Mouse (Mus musculus) hindbrain, embryonic 14.5 days (tissue): ENCODE measurements at regions not wholly inside any gene's neighbourhood (a gene's known extent, or its start where the extent isn't known, plus 50 kb on each side); places are given as distances from the start of the nearest gene placed in this dataset.

ENCODE experiments used
- ATAC-seq: fragments of 200-750 bp; cut with Nextera tagmentation; 2 replicates; pipeline ENCODE4 v1.8.0; 2017; ENCODE audit warnings: moderate number of reproducible peaks, mild to moderate bottlenecking, moderate TSS enrichment, moderate library complexity; ENCODE audit not compliant: low FRiP score
- DNase-seq: peaks from one replicate; pipeline ENCODE4 v3.0.0-alpha.2; 2015; ENCODE audit warnings: low spot score
- H3K27ac ChIP-seq: fragments of 300-500 bp; sonication (generic); 2 replicates; pipeline ENCODE4 v1.5.1; 2014; ENCODE audit warnings: mild to moderate bottlenecking, moderate library complexity
- H3K27me3 ChIP-seq: fragments of 300-500 bp; sonication (generic); 2 replicates; pipeline ENCODE4 v1.6.1; 2014; ENCODE audit warnings: mild to moderate bottlenecking, low read length, mixed read lengths; ENCODE audit not compliant: control insufficient read depth, insufficient read depth
- H3K36me3 ChIP-seq: fragments of 300-500 bp; sonication (generic); replicated peaks from 2 replicates; pipeline ENCODE4 v1.6.1; 2014; ENCODE audit not compliant: control insufficient read depth, insufficient read depth
- H3K4me1 ChIP-seq: fragments of 300-500 bp; sonication (generic); replicated peaks from 2 replicates; pipeline ENCODE4 v1.6.1; 2014; ENCODE audit warnings: antibody characterized with exemption, low read length, mixed read lengths; ENCODE audit not compliant: control insufficient read depth, insufficient read depth
- H3K4me2 ChIP-seq: fragments of 300-500 bp; sonication (generic); replicated peaks from 2 replicates; pipeline ENCODE4 v1.6.1; 2014; ENCODE audit warnings: mild to moderate bottlenecking, moderate library complexity
- H3K4me3 ChIP-seq: fragments of 300-500 bp; sonication (generic); replicated peaks from 2 replicates; pipeline ENCODE4 v1.5.1; 2014; ENCODE audit warnings: mild to moderate bottlenecking, low read length
- H3K9ac ChIP-seq: fragments of 300-500 bp; sonication (generic); 2 replicates; pipeline ENCODE4 v1.6.1; 2014
- H3K9me3 ChIP-seq: fragments of 300-500 bp; sonication (generic); 2 replicates; pipeline ENCODE4 v1.6.1; 2016; ENCODE audit warnings: low read length; ENCODE audit not compliant: control insufficient read depth
- WGBS: fragments of 180-500 bp; shearing (Covaris S2); extraction: QIAGEN DNeasy Blood & Tissue Kit; methylation state at CpG from one replicate; pipeline ENCODE4 v1.1.7; 2014; 5-methylcytosine and 5-hydroxymethylcytosine counted together

DNA sequence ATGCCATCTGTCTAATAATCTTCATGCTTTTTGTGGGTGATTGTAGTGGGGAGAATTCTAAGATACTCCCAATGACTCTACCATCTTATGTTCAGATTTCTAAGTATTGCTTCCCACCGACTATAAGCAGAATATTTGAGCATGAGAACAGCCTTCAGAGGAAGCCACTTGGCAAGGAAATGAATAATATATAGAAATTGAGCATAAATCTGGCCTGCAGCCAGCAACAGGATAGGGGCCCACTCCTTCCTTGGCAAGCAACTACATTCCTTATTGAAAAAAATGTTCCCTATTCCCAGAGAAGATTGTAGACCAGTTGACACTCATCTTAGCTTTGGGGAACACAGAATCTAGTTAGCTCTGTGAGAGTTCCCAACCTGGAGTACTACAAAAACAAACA lies 591.5 kb upstream of the A1bg start:
- Histone ChIP-seq H3K9me3 (no peaks in the 10 kb centered on the region), H3K36me3 (no peaks in the 10 kb centered on the region), H3K4me3 (no peak overlapping the region), H3K4me1 (no peaks in the 10 kb centered on the region), H3K4me2 (no peak overlapping the region), H3K27ac (no peak overlapping the region), H3K27me3 (no peaks in the 10 kb centered on the region), H3K9ac (no peak overlapping the region)
- DNase-seq = no peak
- WGBS = 66% methylated on average over 1 of the region's 1 CpGs
- ATAC-seq = no peak

DNA sequence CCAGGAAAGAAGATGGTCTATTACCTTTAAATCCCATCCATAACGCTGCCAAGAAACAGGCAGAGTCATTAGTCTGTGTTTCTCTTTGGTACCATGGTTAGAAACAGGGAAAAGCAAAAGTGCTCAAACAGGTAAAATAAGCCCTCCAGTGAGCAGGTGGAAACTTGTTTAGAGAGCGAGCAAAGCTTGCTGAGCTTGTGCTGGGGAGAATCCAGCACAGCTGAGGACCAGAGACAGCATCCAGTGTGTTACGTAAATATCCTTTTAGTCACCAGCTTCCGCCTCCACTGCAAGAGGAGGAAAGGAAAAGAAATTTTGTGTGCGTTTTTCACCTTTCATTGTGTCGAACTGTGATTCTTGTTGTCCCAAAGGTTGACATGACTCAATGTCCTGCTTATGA lies 586.0 kb upstream of the A1bg start:
- no peaks in the 10 kb centered on the region for H3K9me3 ChIP-seq
- no peaks in the 10 kb centered on the region for H3K27me3 ChIP-seq
- H3K4me1 ChIP-seq = no peaks in the 10 kb centered on the region
- no peaks in the 10 kb centered on the region for H3K36me3 ChIP-seq
- H3K4me2 ChIP-seq = no peak overlapping the region
- no peak overlapping the region for H3K27ac ChIP-seq
- 90% methylated on average over 6 of the region's 6 CpGs for WGBS
- ATAC-seq (no peak), DNase-seq (no peak)
- no peak overlapping the region for H3K9ac ChIP-seq
- no peak overlapping the region for H3K4me3 ChIP-seq

DNA sequence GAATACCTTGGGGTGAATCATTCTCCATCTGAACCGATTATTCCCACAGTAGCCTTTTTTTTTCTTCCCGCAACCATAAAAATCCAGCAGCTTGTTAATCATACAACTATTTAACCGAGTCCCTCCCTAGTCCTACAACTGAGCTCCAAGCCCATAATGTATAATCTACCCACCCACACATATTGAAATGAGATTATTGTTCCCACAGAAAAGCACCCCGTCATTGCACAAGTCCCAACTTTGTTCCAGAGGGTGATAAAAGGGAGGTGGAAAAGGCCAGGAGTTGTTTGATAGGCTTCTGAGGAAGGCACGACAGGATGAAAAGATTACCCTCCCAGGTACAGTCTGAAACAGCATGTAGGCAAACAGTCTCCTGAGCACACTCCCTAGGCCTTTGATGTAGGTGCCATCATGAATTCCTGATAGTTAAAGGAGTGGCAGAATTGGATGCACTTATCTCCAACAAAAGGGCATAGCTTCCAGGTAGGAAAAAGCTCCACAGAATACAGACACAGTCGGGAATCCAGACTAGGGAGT lies 583.6 kb upstream of the A1bg start:
- no peaks in the 10 kb centered on the region for H3K9me3 ChIP-seq
- no peaks in the 10 kb centered on the region for H3K36me3 ChIP-seq
- DNase-seq (no peak), ATAC-seq (no peak)
- H3K27ac ChIP-seq = no peak overlapping the region
- 85% methylated on average over 6 of the region's 6 CpGs for WGBS
- no peak overlapping the region for H3K4me2 ChIP-seq
- H3K4me1 ChIP-seq = no peaks in the 10 kb centered on the region
- no peaks in the 10 kb centered on the region for H3K27me3 ChIP-seq
- no peak overlapping the region for H3K9ac ChIP-seq
- H3K4me3 ChIP-seq = no peak overlapping the region

DNA sequence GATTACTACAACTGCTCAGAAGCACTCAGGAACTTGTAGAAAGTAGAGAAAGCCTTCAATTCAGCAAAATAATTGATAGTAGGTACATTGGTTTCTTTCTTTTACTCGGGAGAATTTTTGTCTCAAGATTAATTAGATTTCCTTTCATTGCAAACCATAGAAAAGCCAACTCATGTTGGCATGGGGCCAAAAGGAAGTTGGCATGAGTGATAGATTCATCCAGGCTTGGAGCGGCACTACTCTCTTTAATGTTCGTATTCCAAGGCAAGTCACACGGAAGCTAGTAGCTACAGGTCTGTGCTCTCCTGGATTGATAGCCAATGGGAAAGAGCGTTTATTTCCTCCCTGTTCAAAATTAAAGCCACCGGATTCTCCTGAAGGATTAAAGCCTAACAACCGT lies 580.6 kb upstream of the A1bg start:
- 70% methylated on average over 7 of the region's 7 CpGs for WGBS

DNA sequence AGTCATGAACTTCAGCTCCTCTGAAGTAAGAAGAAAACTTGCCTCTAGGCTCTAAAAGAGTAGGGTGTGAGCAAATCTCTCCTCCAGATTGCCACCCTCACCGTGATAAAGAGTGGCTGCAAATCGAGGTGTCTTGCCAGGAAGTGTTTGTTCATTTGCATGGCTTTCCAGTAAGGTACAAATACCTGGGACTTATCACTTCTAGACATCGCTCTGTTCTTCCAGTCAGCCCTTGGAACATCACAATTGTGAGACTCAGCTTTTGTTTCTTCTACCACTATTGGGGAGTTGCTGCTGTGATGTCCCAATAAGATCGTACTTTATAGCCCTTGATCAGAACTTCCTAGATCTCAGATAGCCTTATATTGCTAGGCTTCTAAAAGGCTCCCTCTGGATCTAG lies 566.9 kb upstream of the A1bg start:
- H3K9ac ChIP-seq = no peak overlapping the region
- 93% methylated on average over 4 of the region's 4 CpGs for WGBS
- H3K36me3 ChIP-seq = no peaks in the 10 kb centered on the region
- H3K27ac ChIP-seq = no peak overlapping the region
- H3K4me1 ChIP-seq = no peaks in the 10 kb centered on the region
- H3K4me3 ChIP-seq = no peak overlapping the region
- H3K4me2 ChIP-seq = no peak overlapping the region
- ATAC-seq = no peak
- no peak for DNase-seq
- no peaks in the 10 kb centered on the region for H3K27me3 ChIP-seq
- no peaks in the 10 kb centered on the region for H3K9me3 ChIP-seq

More for the DNA sequence above, 580.6 kb upstream of the A1bg start:
- H3K36me3 ChIP-seq = no peaks in the 10 kb centered on the region
- H3K4me2 ChIP-seq = no peak overlapping the region
- no peak overlapping the region for H3K9ac ChIP-seq
- H3K4me3 ChIP-seq = no peak overlapping the region
- ATAC-seq (no peak), DNase-seq (no peak)
- no peak overlapping the region for H3K27ac ChIP-seq
- H3K9me3 ChIP-seq = no peaks in the 10 kb centered on the region
- H3K27me3 ChIP-seq = no peaks in the 10 kb centered on the region
- H3K4me1 ChIP-seq = no peaks in the 10 kb centered on the region

DNA sequence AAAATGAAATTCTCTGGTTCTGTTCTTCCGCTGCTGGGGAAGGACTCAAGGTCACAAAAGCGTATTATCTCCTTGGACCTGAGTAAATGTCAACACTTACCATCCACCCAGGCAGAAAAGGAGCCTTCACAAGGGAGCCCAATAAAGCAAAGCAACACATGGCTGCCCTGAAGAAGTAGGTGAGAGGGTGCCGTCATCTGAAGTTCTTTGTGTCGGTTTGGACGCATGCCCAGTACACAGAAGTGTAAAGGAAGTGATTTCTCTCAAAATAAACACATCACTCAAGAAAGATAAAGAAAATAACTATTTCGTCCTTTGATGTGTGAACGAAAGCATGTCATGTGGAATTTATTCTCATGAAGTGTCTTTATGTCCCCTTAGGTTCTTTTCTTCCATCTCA lies 559.0 kb upstream of the A1bg start:
- H3K27ac ChIP-seq = no peak overlapping the region
- H3K9ac ChIP-seq = no peak overlapping the region
- H3K27me3 ChIP-seq = no peaks in the 10 kb centered on the region
- no peak overlapping the region for H3K4me3 ChIP-seq
- no peak overlapping the region for H3K4me2 ChIP-seq
- no peaks in the 10 kb centered on the region for H3K36me3 ChIP-seq
- WGBS = 72% methylated on average over 7 of the region's 7 CpGs
- ATAC-seq = no peak
- DNase-seq = peak; percentile 24
- H3K9me3 ChIP-seq = no peaks in the 10 kb centered on the region
- H3K4me1 ChIP-seq = no peaks in the 10 kb centered on the region

DNA sequence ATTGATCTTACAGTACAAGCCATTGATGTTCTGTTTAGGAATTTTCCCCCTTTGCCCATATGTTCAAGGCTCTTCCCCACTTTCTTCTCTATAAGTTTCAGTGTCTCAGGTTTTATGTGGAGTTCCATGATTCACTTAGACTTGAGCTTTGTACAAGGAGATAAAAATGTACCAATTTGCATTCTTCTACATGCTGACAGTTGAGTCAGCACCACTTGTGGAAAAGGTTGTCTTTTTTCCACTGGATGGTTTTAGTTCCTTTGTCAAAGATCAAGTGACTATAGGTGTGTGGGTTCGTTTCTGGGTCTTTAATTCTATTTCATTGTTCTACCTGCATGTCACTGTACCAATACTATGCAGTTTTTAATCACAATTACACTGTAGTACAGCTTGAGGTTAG lies 551.1 kb upstream of the A1bg start:
- no peak overlapping the region for H3K9ac ChIP-seq
- no peak overlapping the region for H3K4me3 ChIP-seq
- DNase-seq (no peak), ATAC-seq (no peak)
- H3K27ac ChIP-seq = no peak overlapping the region
- no peaks in the 10 kb centered on the region for H3K4me1 ChIP-seq
- no peak overlapping the region for H3K4me2 ChIP-seq
- no peaks in the 10 kb centered on the region for H3K9me3 ChIP-seq
- no peaks in the 10 kb centered on the region for H3K36me3 ChIP-seq
- 65% methylated on average over 1 of the region's 1 CpGs for WGBS
- H3K27me3 ChIP-seq = no peaks in the 10 kb centered on the region

DNA sequence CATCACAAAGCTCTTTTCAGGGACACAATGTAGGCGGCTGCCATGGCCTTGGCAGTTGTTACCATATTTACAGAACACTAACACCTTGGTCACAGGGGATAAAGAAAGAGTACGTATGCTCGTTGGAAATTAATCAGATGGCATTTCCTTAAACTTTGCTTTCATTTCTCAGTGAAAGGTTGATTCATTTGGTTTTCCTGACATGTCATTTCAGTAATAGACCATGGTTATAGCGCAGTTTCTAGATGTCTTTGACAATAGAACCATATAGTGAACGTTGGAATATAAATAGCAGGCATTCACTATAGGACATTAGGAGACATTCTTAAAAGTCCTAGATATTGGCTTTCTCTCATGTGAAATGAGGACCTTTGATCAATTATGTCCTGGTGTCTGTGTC lies 532.2 kb upstream of the A1bg start:
- H3K36me3 ChIP-seq = no peaks in the 10 kb centered on the region
- no peak for DNase-seq
- no peaks in the 10 kb centered on the region for H3K4me1 ChIP-seq
- H3K27me3 ChIP-seq = no peaks in the 10 kb centered on the region
- no peaks in the 10 kb centered on the region for H3K9me3 ChIP-seq
- no peak overlapping the region for H3K27ac ChIP-seq
- H3K9ac ChIP-seq = no peak overlapping the region
- no peak overlapping the region for H3K4me2 ChIP-seq
- H3K4me3 ChIP-seq = no peak overlapping the region
- WGBS = 90% methylated on average over 5 of the region's 5 CpGs
- ATAC-seq = no peak

DNA sequence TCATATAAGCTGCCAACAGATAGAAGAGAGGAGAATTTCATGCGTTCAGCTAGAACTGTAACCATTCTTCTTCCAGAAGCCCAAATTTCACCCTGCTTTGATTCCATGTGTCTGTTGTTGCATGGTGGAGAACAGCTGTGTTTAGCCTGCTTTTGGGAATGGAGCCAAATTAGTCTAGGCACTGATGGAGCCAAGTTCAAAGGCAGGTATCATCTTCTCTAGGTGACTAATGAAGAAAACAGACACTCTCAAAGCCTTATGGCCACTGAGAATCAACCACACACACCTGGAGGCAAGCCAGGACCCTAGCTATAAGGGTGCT lies 531.5 kb upstream of the A1bg start:
- 80% methylated on average over 1 of the region's 1 CpGs for WGBS
- H3K36me3 ChIP-seq = no peaks in the 10 kb centered on the region
- ATAC-seq (no peak), DNase-seq (no peak)
- no peak overlapping the region for H3K27ac ChIP-seq
- H3K9ac ChIP-seq = no peak overlapping the region
- no peaks in the 10 kb centered on the region for H3K27me3 ChIP-seq
- H3K4me3 ChIP-seq = no peak overlapping the region
- no peak overlapping the region for H3K4me2 ChIP-seq
- no peaks in the 10 kb centered on the region for H3K9me3 ChIP-seq
- no peaks in the 10 kb centered on the region for H3K4me1 ChIP-seq

DNA sequence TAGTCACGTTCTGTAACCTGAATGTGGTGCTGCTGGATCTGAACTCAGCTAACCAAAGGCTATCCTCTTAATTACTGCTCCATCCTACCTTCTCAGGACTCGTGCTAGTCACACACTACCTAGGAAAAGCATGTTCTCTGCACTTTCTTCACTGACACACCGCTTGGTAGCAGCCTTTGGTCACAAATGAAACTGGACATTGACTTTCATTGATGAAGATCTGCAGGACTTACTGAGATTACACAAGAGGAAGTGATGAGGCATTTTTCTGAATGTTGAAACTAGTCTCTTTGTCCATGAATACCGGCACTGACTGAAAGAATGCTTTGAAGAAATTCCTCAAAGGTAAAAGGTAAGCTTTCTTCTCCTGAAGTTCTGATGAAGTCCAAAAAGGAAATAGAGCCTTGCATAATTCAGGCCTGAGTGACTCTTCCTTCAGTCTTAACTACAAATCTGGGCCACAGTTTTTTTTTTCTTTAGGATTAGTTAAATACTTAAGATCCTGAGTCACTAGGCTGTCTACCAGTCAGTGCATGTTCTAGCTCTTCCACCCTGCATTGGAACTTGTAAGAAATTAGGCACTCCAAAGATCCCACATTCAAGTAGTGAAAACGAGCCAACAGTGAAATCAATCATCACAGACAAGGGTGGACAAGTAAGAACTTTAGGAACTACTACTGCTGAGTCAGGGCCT lies 531.0 kb upstream of the A1bg start:
- no peak overlapping the region for H3K27ac ChIP-seq
- H3K4me1 ChIP-seq = no peaks in the 10 kb centered on the region
- 79% methylated on average over 5 of the region's 5 CpGs for WGBS
- no peaks in the 10 kb centered on the region for H3K9me3 ChIP-seq
- H3K27me3 ChIP-seq = no peaks in the 10 kb centered on the region
- ATAC-seq = no peak
- no peak overlapping the region for H3K9ac ChIP-seq
- no peaks in the 10 kb centered on the region for H3K36me3 ChIP-seq
- no peak for DNase-seq
- no peak overlapping the region for H3K4me3 ChIP-seq
- no peak overlapping the region for H3K4me2 ChIP-seq
